Mouse (Mus musculus): ENCODE measurements around the gene Gm43064. TPM values are rescaled to one million over a fixed set of nuclear protein-coding genes. Genes with fewer than 3 reads are reported as not detected.

Gm43064 gene
- 0.17 and 0.41 TPM in 2 replicates for polyA plus RNA-seq (2014; fragmentation: Nextera tagmentation; extraction: Ambion mirVana)

GRCm38 (mm10) chr3:103808891-103809798, at the start of gene Gm43064, which contains the start of the genes Dclre1b and Ap4b1:
Gene Gm43064, plus strand, starts transcription at chr3:103809573.
Gene Dclre1b, minus strand, starts transcription at chr3:103809444.
Gene Ap4b1, plus strand, starts transcription at chr3:103809520.
- WGBS = under 1% methylated on average over 46 of the region's 70 CpGs
- peak within 1 kb of the TSS; percentile 85 for H3K4me3 ChIP-seq (ENCODE audit: low read depth, low read length)
- peaks cover 35% of the 10 kb centered on the region for H3K36me3 ChIP-seq (ENCODE audit: control insufficient read depth, insufficient read depth, low read length)
- peak within 1 kb of the TSS; percentile 93 for H3K27ac ChIP-seq (replicated peaks; ENCODE audit: low read depth, low read length)
- H3K4me1 ChIP-seq (ENCODE audit: control insufficient read depth, insufficient read depth, low read length) = peaks cover 7% of the 10 kb centered on the region
- DNase-seq (ENCODE audit: low spot score) (peak; percentile 96), ATAC-seq (ENCODE audit: low read depth) (peak; percentile 98)
- no peaks in the 10 kb centered on the region for H3K27me3 ChIP-seq (replicated peaks; ENCODE audit: control insufficient read depth, insufficient read depth, low read length)
- H3K4me2 ChIP-seq (ENCODE audit: low read depth, low read length) = peak within 1 kb of the TSS; percentile 76
- no peaks in the 10 kb centered on the region for H3K9me3 ChIP-seq (ENCODE audit: control insufficient read depth, low read length)
- H3K9ac ChIP-seq (ENCODE audit: low read depth, low read length) = peak within 1 kb of the TSS; percentile 87

- WGBS = 67% methylated on average over 3 of the region's 3 CpGs
- Histone ChIP-seq H3K27me3 (replicated peaks; ENCODE audit: control insufficient read depth, insufficient read depth, low read length) (no peaks in the 10 kb centered on the region), H3K9ac (ENCODE audit: low read depth, low read length) (no peak overlapping the region), H3K4me3 (ENCODE audit: low read depth, low read length) (no peak overlapping the region), H3K36me3 (ENCODE audit: control insufficient read depth, insufficient read depth, low read length) (peaks cover 41% of the 10 kb centered on the region), H3K9me3 (ENCODE audit: control insufficient read depth, low read length) (no peaks in the 10 kb centered on the region), H3K27ac (replicated peaks; ENCODE audit: low read depth, low read length) (no peak overlapping the region), H3K4me1 (ENCODE audit: control insufficient read depth, insufficient read depth, low read length) (peaks cover 7% of the 10 kb centered on the region; the same call in 1 of the 2 replicates), H3K4me2 (ENCODE audit: low read depth, low read length) (no peak overlapping the region)
- no peak for DNase-seq (ENCODE audit: low spot score)
- no peak for ATAC-seq (ENCODE audit: low read depth)
These were observed 42.6 kb upstream of the Gm43064 start for GRCm38 (mm10) chr3:103766789-103767188.

GRCm38 (mm10) chr3:103771531-103772130, 37.7 kb upstream of the Gm43064 start:
- H3K27ac ChIP-seq (replicated peaks; ENCODE audit: low read depth, low read length) = peak overlapping the region; percentile 46; the same call in 1 of the 2 replicates
- peaks cover 18% of the 10 kb centered on the region for H3K36me3 ChIP-seq (ENCODE audit: control insufficient read depth, insufficient read depth, low read length)
- H3K9me3 ChIP-seq (ENCODE audit: control insufficient read depth, low read length) = no peaks in the 10 kb centered on the region
- ATAC-seq (ENCODE audit: low read depth) = no peak
- WGBS = 59% methylated on average over 9 of the region's 9 CpGs
- peak; percentile 76 for DNase-seq (ENCODE audit: low spot score)
- no peak overlapping the region for H3K4me3 ChIP-seq (ENCODE audit: low read depth, low read length)
- no peaks in the 10 kb centered on the region for H3K27me3 ChIP-seq (replicated peaks; ENCODE audit: control insufficient read depth, insufficient read depth, low read length)
- H3K4me1 ChIP-seq (ENCODE audit: control insufficient read depth, insufficient read depth, low read length) = peaks cover 10% of the 10 kb centered on the region; the same call in 1 of the 2 replicates
- no peak overlapping the region for H3K4me2 ChIP-seq (ENCODE audit: low read depth, low read length)
- no peak overlapping the region for H3K9ac ChIP-seq (ENCODE audit: low read depth, low read length)

- Histone ChIP-seq H3K27me3 (replicated peaks; ENCODE audit: control insufficient read depth, insufficient read depth, low read length) (no peaks in the 10 kb centered on the region), H3K4me3 (ENCODE audit: low read depth, low read length) (no peak overlapping the region), H3K27ac (replicated peaks; ENCODE audit: low read depth, low read length) (no peak overlapping the region), H3K4me1 (ENCODE audit: control insufficient read depth, insufficient read depth, low read length) (peaks cover 10% of the 10 kb centered on the region; the same call in 1 of the 2 replicates), H3K4me2 (ENCODE audit: low read depth, low read length) (no peak overlapping the region), H3K9me3 (ENCODE audit: control insufficient read depth, low read length) (no peaks in the 10 kb centered on the region), H3K9ac (ENCODE audit: low read depth, low read length) (no peak overlapping the region), H3K36me3 (ENCODE audit: control insufficient read depth, insufficient read depth, low read length) (peaks cover 30% of the 10 kb centered on the region)
- DNase-seq (ENCODE audit: low spot score) (no peak), ATAC-seq (ENCODE audit: low read depth) (no peak)
- WGBS = 79% methylated on average over 4 of the region's 4 CpGs
These were observed 36.5 kb upstream of the Gm43064 start for GRCm38 (mm10) chr3:103772846-103773245.

- ATAC-seq (ENCODE audit: low read depth) (no peak), DNase-seq (ENCODE audit: low spot score) (no peak)
- H3K9me3 ChIP-seq (ENCODE audit: control insufficient read depth, low read length) = no peaks in the 10 kb centered on the region
- H3K36me3 ChIP-seq (ENCODE audit: control insufficient read depth, insufficient read depth, low read length) = peaks cover 35% of the 10 kb centered on the region
- no peaks in the 10 kb centered on the region for H3K27me3 ChIP-seq (replicated peaks; ENCODE audit: control insufficient read depth, insufficient read depth, low read length)
- H3K9ac ChIP-seq (ENCODE audit: low read depth, low read length) = no peak overlapping the region
- 85% methylated on average over 3 of the region's 3 CpGs for WGBS
- no peak overlapping the region for H3K4me2 ChIP-seq (ENCODE audit: low read depth, low read length)
- H3K27ac ChIP-seq (replicated peaks; ENCODE audit: low read depth, low read length) = no peak overlapping the region
- peaks cover 10% of the 10 kb centered on the region; the same call in 1 of the 2 replicates for H3K4me1 ChIP-seq (ENCODE audit: control insufficient read depth, insufficient read depth, low read length)
- H3K4me3 ChIP-seq (ENCODE audit: low read depth, low read length) = no peak overlapping the region
These were observed 35.9 kb upstream of the Gm43064 start for GRCm38 (mm10) chr3:103773508-103773907.

GRCm38 (mm10) chr3:103774009-103774408, 35.4 kb upstream of the Gm43064 start:
- 84% methylated on average over 15 of the region's 15 CpGs for WGBS
- Histone ChIP-seq H3K9me3 (ENCODE audit: control insufficient read depth, low read length) (no peaks in the 10 kb centered on the region), H3K4me3 (ENCODE audit: low read depth, low read length) (no peak overlapping the region), H3K27ac (replicated peaks; ENCODE audit: low read depth, low read length) (no peak overlapping the region), H3K4me2 (ENCODE audit: low read depth, low read length) (no peak overlapping the region), H3K27me3 (replicated peaks; ENCODE audit: control insufficient read depth, insufficient read depth, low read length) (no peaks in the 10 kb centered on the region), H3K9ac (ENCODE audit: low read depth, low read length) (no peak overlapping the region), H3K36me3 (ENCODE audit: control insufficient read depth, insufficient read depth, low read length) (peaks cover 32% of the 10 kb centered on the region), H3K4me1 (ENCODE audit: control insufficient read depth, insufficient read depth, low read length) (peaks cover 10% of the 10 kb centered on the region; the same call in 1 of the 2 replicates)
- DNase-seq (ENCODE audit: low spot score) = no peak
- no peak for ATAC-seq (ENCODE audit: low read depth)

- Histone ChIP-seq H3K9ac (ENCODE audit: low read depth, low read length) (no peak overlapping the region), H3K27ac (replicated peaks; ENCODE audit: low read depth, low read length) (no peak overlapping the region), H3K4me3 (ENCODE audit: low read depth, low read length) (no peak overlapping the region), H3K9me3 (ENCODE audit: control insufficient read depth, low read length) (no peaks in the 10 kb centered on the region), H3K4me1 (ENCODE audit: control insufficient read depth, insufficient read depth, low read length) (no peaks in the 10 kb centered on the region), H3K27me3 (replicated peaks; ENCODE audit: control insufficient read depth, insufficient read depth, low read length) (no peaks in the 10 kb centered on the region), H3K4me2 (ENCODE audit: low read depth, low read length) (no peak overlapping the region), H3K36me3 (ENCODE audit: control insufficient read depth, insufficient read depth, low read length) (peaks cover 27% of the 10 kb centered on the region)
- ATAC-seq (ENCODE audit: low read depth) (no peak), DNase-seq (ENCODE audit: low spot score) (no peak)
- 86% methylated on average over 11 of the region's 11 CpGs for WGBS
These were observed 31.4 kb upstream of the Gm43064 start for GRCm38 (mm10) chr3:103777940-103778339.

- Histone ChIP-seq H3K9ac (ENCODE audit: low read depth, low read length) (no peak overlapping the region), H3K27me3 (replicated peaks; ENCODE audit: control insufficient read depth, insufficient read depth, low read length) (no peaks in the 10 kb centered on the region), H3K4me3 (ENCODE audit: low read depth, low read length) (no peak overlapping the region), H3K9me3 (ENCODE audit: control insufficient read depth, low read length) (no peaks in the 10 kb centered on the region), H3K36me3 (ENCODE audit: control insufficient read depth, insufficient read depth, low read length) (peaks cover 27% of the 10 kb centered on the region), H3K4me1 (ENCODE audit: control insufficient read depth, insufficient read depth, low read length) (no peaks in the 10 kb centered on the region), H3K27ac (replicated peaks; ENCODE audit: low read depth, low read length) (no peak overlapping the region), H3K4me2 (ENCODE audit: low read depth, low read length) (no peak overlapping the region)
- WGBS = 79% methylated on average over 6 of the region's 6 CpGs
- no peak for ATAC-seq (ENCODE audit: low read depth)
- no peak for DNase-seq (ENCODE audit: low spot score)
These were observed 30.7 kb upstream of the Gm43064 start for GRCm38 (mm10) chr3:103778660-103779059.

Measured in embryonic facial prominence, embryonic 14.5 days (tissue).